Comparison of ENCODE assay signal across 8 mouse cellular contexts in genomic region chr8:84656641-84657126, GRCm38 (mm10). TPM values are rescaled to one million over a fixed set of nuclear protein-coding genes. Genes with fewer than 3 reads are reported as not detected.
DNase-seq lines count a peak whose midpoint lies in the region; ATAC-seq and TF ChIP-seq lines count a peak whose summit lies in the region.

No protein-coding gene starts in this region.

- H3K4me3 ChIP-seq in embryonic facial prominence, embryonic 15.5 days (replicated peaks) = peak overlapping the region; percentile 39
- H3K4me3 ChIP-seq in heart, embryonic 15.5 days = peak overlapping the region; percentile 46
- H3K4me3 ChIP-seq in megakaryocyte, embryonic 14.5 days (replicated peaks) = peak overlapping the region; percentile 91
- peak overlapping the region; percentile 59 for H3K4me3 ChIP-seq in spleen, adult 2 months (ENCODE audit: extremely low read depth, insufficient read depth, insufficient read length)

- peak overlapping the region; percentile 97 for H3K27ac ChIP-seq in embryonic facial prominence, embryonic 15.5 days (replicated peaks)
- peak overlapping the region; percentile 91 for H3K27ac ChIP-seq in heart, embryonic 15.5 days
- peak overlapping the region; percentile 81 for H3K27ac ChIP-seq in spleen, adult 2 months (ENCODE audit: insufficient read depth, low read length)

- no peak for TF ChIP-seq CTCF in spleen, adult 2 months (IDR thresholded peaks at IDR 0.05; ENCODE audit: extremely low read depth, insufficient read depth, insufficient read length, insufficient replicate concordance)

- peak overlapping the region; percentile 70 for H3K4me2 ChIP-seq in embryonic facial prominence, embryonic 15.5 days (replicated peaks)
- peak overlapping the region; percentile 74 for H3K4me2 ChIP-seq in heart, embryonic 15.5 days

- TF ChIP-seq POLR2A in spleen, adult 2 months (IDR thresholded peaks at IDR 0.05; ENCODE audit: low read depth, low read length) = peak; percentile 40; the same call in 1 of the 2 replicates

- 2% methylated on average over 23 of the region's 23 CpGs for WGBS in embryonic facial prominence, embryonic 15.5 days
- 1% methylated on average over 23 of the region's 23 CpGs for WGBS in heart, embryonic 15.5 days
- under 1% methylated on average over 23 of the region's 23 CpGs for WGBS in spleen, adult 2 months

- peaks cover 56% of the 10 kb centered on the region for H3K4me1 ChIP-seq in embryonic facial prominence, embryonic 15.5 days
- peaks cover 38% of the 10 kb centered on the region for H3K4me1 ChIP-seq in heart, embryonic 15.5 days (replicated peaks)
- peaks cover 56% of the 10 kb centered on the region for H3K4me1 ChIP-seq in megakaryocyte, embryonic 14.5 days
- H3K4me1 ChIP-seq in spleen, adult 2 months (ENCODE audit: control insufficient read depth, insufficient read depth, insufficient read length) = peaks cover 14% of the 10 kb centered on the region; the same call in 1 of the 2 replicates

- peak; percentile 75 to 88 for DNase-seq in urinary bladder, adult 18-20 months (ENCODE audit: low spot score in 2 of 2)
- DNase-seq in urinary bladder, postnatal 10 days (ENCODE audit: low spot score) = no peak
- DNase-seq in kidney, postnatal 14 days = peak; percentile 93
- peak in 1 of 2 experiments; percentile 78 for DNase-seq in spleen, adult 2 months (ENCODE audit: low read depth in 1 of 2, low spot score in 2 of 2)
- DNase-seq in left cerebral cortex, adult 8-10 months (ENCODE audit: low spot score in 2 of 2) = no peak

- no peaks in the 10 kb centered on the region for H3K27me3 ChIP-seq in embryonic facial prominence, embryonic 15.5 days
- H3K27me3 ChIP-seq in heart, embryonic 15.5 days = no peaks in the 10 kb centered on the region
- H3K27me3 ChIP-seq in megakaryocyte, embryonic 14.5 days (replicated peaks) = no peaks in the 10 kb centered on the region
- no peaks in the 10 kb centered on the region for H3K27me3 ChIP-seq in spleen, adult 2 months (ENCODE audit: control insufficient read depth, insufficient read depth, low read length)

- peak; percentile 64 for ATAC-seq in embryonic facial prominence, embryonic 15.5 days (ENCODE audit: insufficient number of reproducible peaks, low FRiP score, low TSS enrichment, low read depth)
- peak; percentile 65 for ATAC-seq in heart, embryonic 15.5 days (replicated peaks; ENCODE audit: insufficient number of reproducible peaks, insufficient read depth, low FRiP score, low read depth)

- H3K9me3 ChIP-seq in embryonic facial prominence, embryonic 15.5 days (replicated peaks) = no peaks in the 10 kb centered on the region
- no peaks in the 10 kb centered on the region for H3K9me3 ChIP-seq in heart, embryonic 15.5 days (replicated peaks)
- H3K9me3 ChIP-seq in megakaryocyte, embryonic 14.5 days = no peaks in the 10 kb centered on the region

- peak overlapping the region; percentile 35; the same call in 1 of the 2 replicates for H3K9ac ChIP-seq in embryonic facial prominence, embryonic 15.5 days
- peak overlapping the region; percentile 63 for H3K9ac ChIP-seq in heart, embryonic 15.5 days

- no peaks in the 10 kb centered on the region for H3K36me3 ChIP-seq in embryonic facial prominence, embryonic 15.5 days
- H3K36me3 ChIP-seq in heart, embryonic 15.5 days = no peaks in the 10 kb centered on the region
- no peaks in the 10 kb centered on the region for H3K36me3 ChIP-seq in megakaryocyte, embryonic 14.5 days (replicated peaks; ENCODE audit: low read length)
- no peaks in the 10 kb centered on the region for H3K36me3 ChIP-seq in spleen, adult 2 months (ENCODE audit: control insufficient read depth, insufficient read depth, low read length)

RNA-seq across cellular contexts. Expression of gene Ier2, which starts 6.0 kb away (rescaled TPM):
- 79.7 and 83.9 TPM in 2 replicates for polyA plus RNA-seq in embryonic facial prominence, embryonic 15.5 days (2015; fragmentation: Nextera tagmentation; extraction: Ambion mirVana)
- polyA plus RNA-seq in heart, embryonic 15.5 days (2015; fragmentation: Nextera tagmentation; extraction: Ambion mirVana) = 34.9 and 50.5 TPM in 2 replicates
- 106 and 333 TPM in 2 replicates for polyA plus RNA-seq in megakaryocyte, embryonic 14.5 days (2012; ENCODE audit: insufficient read depth, low replicate concordance)
- 23.0 and 27.4 TPM in 2 replicates for polyA plus RNA-seq in spleen, adult 2 months (2012; rRNA removed)
- 10 to 100 TPM in 2 of 4 experiments, 1 to 10 TPM in 2; 5.9 to 15.8 (median 8.9) TPM for total RNA-seq in left cerebral cortex, adult 8-10 months (2022)

RNA-seq across cellular contexts. Expression of gene Trmt1, which starts 29.4 kb away (rescaled TPM):
- polyA plus RNA-seq in embryonic facial prominence, embryonic 15.5 days (2015; fragmentation: Nextera tagmentation; extraction: Ambion mirVana) = 69.1 and 78.2 TPM in 2 replicates
- 40.6 and 47.4 TPM in 2 replicates for polyA plus RNA-seq in heart, embryonic 15.5 days (2015; fragmentation: Nextera tagmentation; extraction: Ambion mirVana)
- 107 and 120 TPM in 2 replicates for polyA plus RNA-seq in megakaryocyte, embryonic 14.5 days (2012; ENCODE audit: insufficient read depth, low replicate concordance)
- 98.1 and 155 TPM in 2 replicates for polyA plus RNA-seq in spleen, adult 2 months (2012; rRNA removed)
- 100 to 1,000 TPM; 101 to 105 (median 103) TPM for total RNA-seq in left cerebral cortex, adult 8-10 months (2022)

RNA-seq across cellular contexts. Expression of gene Nacc1, which starts 31.0 kb away (rescaled TPM):
- polyA plus RNA-seq in embryonic facial prominence, embryonic 15.5 days (2015; fragmentation: Nextera tagmentation; extraction: Ambion mirVana) = 16.7 and 16.9 TPM in 2 replicates
- polyA plus RNA-seq in heart, embryonic 15.5 days (2015; fragmentation: Nextera tagmentation; extraction: Ambion mirVana) = 10.7 and 14.6 TPM in 2 replicates
- 144 and 266 TPM in 2 replicates for polyA plus RNA-seq in megakaryocyte, embryonic 14.5 days (2012; ENCODE audit: insufficient read depth, low replicate concordance)
- polyA plus RNA-seq in spleen, adult 2 months (2012; rRNA removed) = 66.0 and 78.5 TPM in 2 replicates
- total RNA-seq in left cerebral cortex, adult 8-10 months (2022) = 10 to 100 TPM; 88.5 to 97.6 (median 93.9) TPM

RNA-seq across cellular contexts. Expression of gene Lyl1, which starts 44.6 kb away (rescaled TPM):
- polyA plus RNA-seq in embryonic facial prominence, embryonic 15.5 days (2015; fragmentation: Nextera tagmentation; extraction: Ambion mirVana) = 5.8 and 6.0 TPM in 2 replicates
- polyA plus RNA-seq in heart, embryonic 15.5 days (2015; fragmentation: Nextera tagmentation; extraction: Ambion mirVana) = 9.2 and 13.2 TPM in 2 replicates
- polyA plus RNA-seq in megakaryocyte, embryonic 14.5 days (2012; ENCODE audit: insufficient read depth, low replicate concordance) = 347 and 510 TPM in 2 replicates
- polyA plus RNA-seq in spleen, adult 2 months (2012; rRNA removed) = 90.0 and 115 TPM in 2 replicates
- 1 to 10 TPM; 2.2 to 4.5 (median 3.4) TPM for total RNA-seq in left cerebral cortex, adult 8-10 months (2022)

Comparison
In these comparisons a context has a peak if more than half of its experiments do, and no peak if none do; other contexts are left out.
1. DNase-seq: peak in urinary bladder, adult 18-20 months (2 of 2) and kidney, postnatal 14 days (single experiment); none in urinary bladder, postnatal 10 days (single experiment) and left cerebral cortex, adult 8-10 months (0 of 2).
2. H3K4me3 ChIP-seq: peak in every context shown above with its lines; median percentile 91 in megakaryocyte, embryonic 14.5 days; 59 in spleen, adult 2 months; 46 in heart, embryonic 15.5 days; 39 in embryonic facial prominence, embryonic 15.5 days.
3. Peak in every context shown above with its lines, with median percentiles within 50 percentile points of each other: H3K27ac ChIP-seq.